Mouse (Mus musculus) hindbrain, embryonic 10.5 days (tissue): ENCODE data around the gene Rps21. TPM values are rescaled to one million over a fixed set of nuclear protein-coding genes. Genes with fewer than 3 reads are reported as not detected.

Experiments used
- DNase-seq: peaks from one replicate; pipeline ENCODE4 v3.0.0-alpha.2; 2017; ENCODE audit warnings: low spot score
- H3K27ac ChIP-seq: fragments of 300-500 bp; sonication (generic); 2 replicates; pipeline ENCODE4 v1.5.1; 2016; ENCODE audit warnings: mild to moderate bottlenecking, moderate library complexity
- H3K27me3 ChIP-seq: fragments of 300-500 bp; sonication (generic); 2 replicates; pipeline ENCODE4 v1.6.1; 2016; ENCODE audit warnings: mild to moderate bottlenecking; ENCODE audit not compliant: poor library complexity, insufficient read depth, severe bottlenecking
- H3K36me3 ChIP-seq: fragments of 300-500 bp; sonication (generic); 2 replicates; pipeline ENCODE4 v1.6.1; 2016; ENCODE audit warnings: mild to moderate bottlenecking, moderate library complexity
- H3K4me1 ChIP-seq: fragments of 300-500 bp; sonication (generic); replicated peaks from 2 replicates; pipeline ENCODE4 v1.6.1; 2016; ENCODE audit warnings: mild to moderate bottlenecking
- H3K4me3 ChIP-seq: fragments of 300-500 bp; sonication (generic); 2 replicates; pipeline ENCODE4 v1.5.1; 2016; ENCODE audit warnings: mild to moderate bottlenecking, moderate library complexity
- H3K9me3 ChIP-seq: fragments of 300-500 bp; sonication (generic); 2 replicates; pipeline ENCODE4 v1.6.1; 2016; ENCODE audit warnings: mild to moderate bottlenecking, moderate library complexity
- WGBS: fragments of 180-500 bp; shearing (Covaris S2); methylation state at CpG from one replicate; pipeline ENCODE4 v1.1.7; 2016; 5-methylcytosine and 5-hydroxymethylcytosine counted together
- polyA plus RNA-seq: library from polyadenylated mRNA; unstranded; fragments of >200 nt; fragmentation: Nextera tagmentation; extraction: Ambion mirVana; gene quantifications from 2 replicates; pipeline ENCODE4 v1.2.1, GENCODE M21; 2016

Gene Rps21
- polyA plus RNA-seq, 1 experiment from 2014 or later = 440 TPM

GRCm38 (mm10) chr2:180289440-180290108, 32.4 kb downstream of the Rps21 start, which contains the start of gene Rbbp8nl:
Rbbp8nl (minus strand) TSS chr2:180289879.
- WGBS = 36% methylated on average over 16 of the region's 16 CpGs
- Histone ChIP-seq H3K36me3 (no peaks in the 10 kb centered on the region), H3K4me3 (peak within 1 kb of the TSS; percentile 18; the same call in 1 of the 2 replicates), H3K27me3 (peaks cover 9% of the 10 kb centered on the region; the same call in 1 of the 2 replicates), H3K27ac (peak within 1 kb of the TSS; percentile 64; the same call in 1 of the 2 replicates), H3K4me1 (peaks cover 13% of the 10 kb centered on the region; the same call in 1 of the 2 replicates), H3K9me3 (no peaks in the 10 kb centered on the region)
- peak; percentile 50 for DNase-seq

- no peaks in the 10 kb centered on the region for H3K36me3 ChIP-seq
- H3K27ac ChIP-seq = no peak overlapping the region; the same call in 1 of the 2 replicates
- peaks cover 13% of the 10 kb centered on the region; the same call in 1 of the 2 replicates for H3K4me1 ChIP-seq
- DNase-seq = no peak
- H3K27me3 ChIP-seq = peaks cover 9% of the 10 kb centered on the region; the same call in 1 of the 2 replicates
- no peak overlapping the region for H3K4me3 ChIP-seq
- no peaks in the 10 kb centered on the region for H3K9me3 ChIP-seq
- WGBS = 68% methylated on average over 6 of the region's 6 CpGs
These were observed 33.3 kb downstream of the Rps21 start for GRCm38 (mm10) chr2:180290503-180290902.

GRCm38 (mm10) chr2:180291566-180291965, 34.4 kb downstream of the Rps21 start:
- Histone ChIP-seq H3K27me3 (peaks cover 9% of the 10 kb centered on the region; the same call in 1 of the 2 replicates), H3K36me3 (no peaks in the 10 kb centered on the region), H3K4me3 (no peak overlapping the region), H3K9me3 (no peaks in the 10 kb centered on the region), H3K27ac (no peak overlapping the region), H3K4me1 (peaks cover 13% of the 10 kb centered on the region; the same call in 1 of the 2 replicates)
- no peak for DNase-seq
- WGBS = 81% methylated on average over 5 of the region's 5 CpGs

GRCm38 (mm10) chr2:180292026-180292425, 34.8 kb downstream of the Rps21 start:
- Histone ChIP-seq H3K4me3 (no peak overlapping the region), H3K4me1 (peaks cover 11% of the 10 kb centered on the region; the same call in 1 of the 2 replicates), H3K9me3 (no peaks in the 10 kb centered on the region), H3K36me3 (no peaks in the 10 kb centered on the region), H3K27ac (no peak overlapping the region), H3K27me3 (peaks cover 9% of the 10 kb centered on the region; the same call in 1 of the 2 replicates)
- DNase-seq = no peak
- WGBS = 80% methylated on average over 4 of the region's 4 CpGs

- Histone ChIP-seq H3K27me3 (peaks cover 9% of the 10 kb centered on the region; the same call in 1 of the 2 replicates), H3K4me3 (no peak overlapping the region), H3K36me3 (no peaks in the 10 kb centered on the region), H3K27ac (no peak overlapping the region), H3K9me3 (no peaks in the 10 kb centered on the region), H3K4me1 (peaks cover 10% of the 10 kb centered on the region; the same call in 1 of the 2 replicates)
- DNase-seq = no peak
- WGBS = 76% methylated on average over 8 of the region's 8 CpGs
These were observed 35.7 kb downstream of the Rps21 start for GRCm38 (mm10) chr2:180292906-180293305.

- no peaks in the 10 kb centered on the region for H3K9me3 ChIP-seq
- H3K27me3 ChIP-seq = no peaks in the 10 kb centered on the region
- DNase-seq = no peak
- no peak overlapping the region for H3K4me3 ChIP-seq
- WGBS = 78% methylated on average over 2 of the region's 2 CpGs
- no peaks in the 10 kb centered on the region for H3K36me3 ChIP-seq
- H3K27ac ChIP-seq = no peak overlapping the region
- no peaks in the 10 kb centered on the region for H3K4me1 ChIP-seq
These were observed 43.1 kb downstream of the Rps21 start for GRCm38 (mm10) chr2:180300252-180300651.

GRCm38 (mm10) chr2:180300771-180301170, 43.6 kb downstream of the Rps21 start:
- DNase-seq = no peak
- H3K9me3 ChIP-seq = no peaks in the 10 kb centered on the region
- no peaks in the 10 kb centered on the region for H3K4me1 ChIP-seq
- H3K27me3 ChIP-seq = no peaks in the 10 kb centered on the region
- WGBS = 60% methylated on average over 5 of the region's 5 CpGs
- no peak overlapping the region for H3K4me3 ChIP-seq
- H3K27ac ChIP-seq = no peak overlapping the region
- H3K36me3 ChIP-seq = no peaks in the 10 kb centered on the region

GRCm38 (mm10) chr2:180302201-180302600, 45.0 kb downstream of the Rps21 start:
- 76% methylated on average over 4 of the region's 4 CpGs for WGBS
- no peak for DNase-seq
- H3K4me3 ChIP-seq = no peak overlapping the region

GRCm38 (mm10) chr2:180303468-180303867, 46.3 kb downstream of the Rps21 start:
- Histone ChIP-seq H3K27ac (no peak overlapping the region), H3K36me3 (no peaks in the 10 kb centered on the region), H3K27me3 (no peaks in the 10 kb centered on the region; the same call in 1 of the 2 replicates), H3K4me3 (no peak overlapping the region), H3K9me3 (no peaks in the 10 kb centered on the region), H3K4me1 (no peaks in the 10 kb centered on the region)
- no peak for DNase-seq
- 89% methylated on average over 12 of the region's 12 CpGs for WGBS

More at GRCm38 (mm10) chr2:180302201-180302600, 45.0 kb downstream of the Rps21 start:
- Histone ChIP-seq H3K27me3 (no peaks in the 10 kb centered on the region), H3K27ac (no peak overlapping the region), H3K9me3 (no peaks in the 10 kb centered on the region), H3K36me3 (no peaks in the 10 kb centered on the region), H3K4me1 (no peaks in the 10 kb centered on the region)

- no peak overlapping the region for H3K4me3 ChIP-seq
- H3K36me3 ChIP-seq = no peaks in the 10 kb centered on the region
- H3K4me1 ChIP-seq = no peaks in the 10 kb centered on the region
- DNase-seq = no peak
- 62% methylated on average over 4 of the region's 4 CpGs for WGBS
- H3K27me3 ChIP-seq = no peaks in the 10 kb centered on the region; the same call in 1 of the 2 replicates
- no peak overlapping the region for H3K27ac ChIP-seq
- no peaks in the 10 kb centered on the region for H3K9me3 ChIP-seq
These were observed 47.4 kb downstream of the Rps21 start for GRCm38 (mm10) chr2:180304554-180304953.

GRCm38 (mm10) chr2:180305490-180305889, 48.3 kb downstream of the Rps21 start:
- H3K27me3 ChIP-seq = no peaks in the 10 kb centered on the region; the same call in 1 of the 2 replicates
- no peaks in the 10 kb centered on the region for H3K4me1 ChIP-seq
- H3K9me3 ChIP-seq = no peaks in the 10 kb centered on the region
- no peak for DNase-seq
- WGBS = 94% methylated on average over 3 of the region's 3 CpGs
- H3K4me3 ChIP-seq = no peak overlapping the region
- H3K27ac ChIP-seq = no peak overlapping the region
- H3K36me3 ChIP-seq = no peaks in the 10 kb centered on the region

- DNase-seq = no peak
- Histone ChIP-seq H3K27ac (no peak overlapping the region), H3K36me3 (no peaks in the 10 kb centered on the region), H3K9me3 (no peaks in the 10 kb centered on the region), H3K4me1 (no peaks in the 10 kb centered on the region), H3K27me3 (no peaks in the 10 kb centered on the region; the same call in 1 of the 2 replicates), H3K4me3 (no peak overlapping the region)
- 74% methylated on average over 2 of the region's 2 CpGs for WGBS
These were observed 48.8 kb downstream of the Rps21 start for GRCm38 (mm10) chr2:180306009-180306408.

GRCm38 (mm10) chr2:180306423-180307168, 49.4 kb downstream of the Rps21 start:
- Histone ChIP-seq H3K4me1 (no peaks in the 10 kb centered on the region), H3K27me3 (no peaks in the 10 kb centered on the region; the same call in 1 of the 2 replicates), H3K9me3 (no peaks in the 10 kb centered on the region), H3K36me3 (no peaks in the 10 kb centered on the region), H3K27ac (no peak overlapping the region), H3K4me3 (no peak overlapping the region)
- DNase-seq = no peak
- 91% methylated on average over 8 of the region's 8 CpGs for WGBS
